Mouse (Mus musculus): ENCODE data around the gene Ap1ar.

GRCm38 (mm10) chr3:127788919-127789318 lies 48.4 kb downstream of the Ap1ar start:
- TF ChIP-seq POLR2A (IDR thresholded peaks at IDR 0.05; ENCODE audit: extremely low read depth, insufficient read depth, low read length) (no peak), CTCF (IDR thresholded peaks at IDR 0.05; ENCODE audit: low read depth, low read length) (no peak)
